Mouse (Mus musculus): ENCODE measurements around the gene Plxnb2. TPM values are rescaled to one million over a fixed set of nuclear protein-coding genes. Genes with fewer than 3 reads are reported as not detected.

The Plxnb2 gene
- polyA plus RNA-seq, 1 experiment from 2014 or later: 101 TPM

DNA sequence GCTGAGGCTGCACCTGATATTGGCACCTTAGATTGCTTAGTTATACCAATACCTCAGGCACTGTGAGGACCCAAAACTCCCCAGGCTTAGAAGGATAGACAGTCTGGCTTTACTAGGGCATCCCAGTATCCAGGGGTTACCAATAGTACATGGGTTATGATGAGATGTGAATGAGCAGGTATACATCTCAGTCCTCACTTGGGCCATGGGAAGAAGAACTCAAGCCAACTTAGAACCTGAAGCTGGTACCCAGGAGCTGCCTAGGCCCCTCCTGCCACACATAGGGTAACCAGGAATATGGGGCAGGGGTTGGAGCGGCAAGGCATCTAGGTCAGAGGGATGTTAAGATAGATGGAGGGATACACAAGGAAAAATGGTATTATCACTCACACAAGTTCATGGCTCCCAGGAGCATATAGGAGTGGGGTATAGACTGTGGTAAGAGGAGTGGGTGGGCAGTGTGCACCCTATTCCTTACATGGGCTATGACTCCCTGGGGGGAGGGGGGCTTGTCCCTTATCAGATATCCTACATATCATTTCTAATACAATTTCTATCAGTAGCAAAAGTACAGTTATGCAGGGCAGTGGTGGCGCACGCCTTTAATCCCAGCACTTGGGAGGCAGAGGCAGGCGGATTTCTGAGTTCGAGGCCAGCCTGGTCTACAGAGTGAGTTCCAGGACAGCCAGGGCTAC is 44.0 kb downstream of the Plxnb2 start:
- Histone ChIP-seq H3K4me1 (peaks cover 24% of the 10 kb centered on the region), H3K36me3 (ENCODE audit: poor library complexity, severe bottlenecking) (0 out of 2 replicates have a peak, but pooled peaks cover 4% of the 10 kb centered on the region), H3K27me3 (peaks cover 12% of the 10 kb centered on the region; the same call in 1 of the 2 replicates), H3K9ac (no peak overlapping the region), H3K4me3 (no peak overlapping the region), H3K4me2 (no peak overlapping the region), H3K27ac (no peak overlapping the region), H3K9me3 (replicated peaks) (no peaks in the 10 kb centered on the region)
- no peak for ATAC-seq
- 93% methylated on average over 5 of the region's 5 CpGs for WGBS

DNA sequence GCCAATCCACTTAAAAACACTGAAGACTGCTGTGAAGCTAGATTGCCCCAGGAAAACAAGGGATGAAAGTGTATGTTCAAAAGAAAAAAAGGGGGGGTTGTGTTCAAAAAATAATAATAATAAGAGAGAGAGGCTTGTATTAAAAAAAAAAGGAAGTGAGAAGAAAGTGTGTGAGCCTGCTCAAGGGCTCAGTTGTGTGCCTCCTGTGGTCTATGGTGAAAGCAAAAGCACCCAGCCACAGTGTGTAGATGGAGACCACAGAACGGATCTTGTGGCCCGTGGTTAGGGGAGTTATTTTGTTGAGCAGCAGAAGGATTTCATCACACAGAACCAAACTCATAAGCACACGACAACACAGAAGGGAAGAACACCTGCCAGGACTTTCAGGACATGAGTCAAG is 49.3 kb downstream of the Plxnb2 start:
- Histone ChIP-seq H3K9ac (no peak overlapping the region), H3K27me3 (no peaks in the 10 kb centered on the region), H3K27ac (no peak overlapping the region), H3K9me3 (replicated peaks) (no peaks in the 10 kb centered on the region), H3K36me3 (ENCODE audit: poor library complexity, severe bottlenecking) (0 out of 2 replicates have a peak, but pooled peaks cover 11% of the 10 kb centered on the region), H3K4me2 (no peak overlapping the region), H3K4me3 (no peak overlapping the region), H3K4me1 (peaks cover 14% of the 10 kb centered on the region)
- 88% methylated on average over 3 of the region's 3 CpGs for WGBS
- no peak for ATAC-seq

DNA sequence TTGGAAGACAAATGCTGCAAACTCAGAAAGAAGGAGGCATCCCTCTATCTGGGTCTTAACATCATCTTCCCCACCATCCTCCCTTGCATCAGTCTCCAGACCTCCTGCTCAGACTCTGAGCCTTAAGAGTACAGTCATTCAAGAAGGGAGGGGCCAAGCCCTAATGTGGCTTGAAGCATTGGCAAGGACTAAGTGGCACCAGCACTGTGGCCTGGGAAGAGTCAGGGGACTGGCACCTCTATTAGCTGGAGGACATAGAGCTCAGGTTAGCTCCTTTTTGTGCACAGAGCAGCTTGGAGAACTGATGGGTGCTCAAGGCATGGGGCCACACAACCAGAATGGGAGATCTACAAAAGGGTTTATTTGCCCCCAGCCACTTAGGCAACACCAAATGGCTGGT is 50.3 kb downstream of the Plxnb2 start:
- H3K36me3 ChIP-seq (ENCODE audit: poor library complexity, severe bottlenecking): peaks cover 14% of the 10 kb centered on the region; the same call in 1 of the 2 replicates
- H3K4me2 ChIP-seq: no peak overlapping the region
- no peaks in the 10 kb centered on the region for H3K27me3 ChIP-seq
- no peak overlapping the region for H3K4me3 ChIP-seq
- peaks cover 14% of the 10 kb centered on the region for H3K4me1 ChIP-seq
- no peak overlapping the region for H3K27ac ChIP-seq
- H3K9ac ChIP-seq: no peak overlapping the region
- H3K9me3 ChIP-seq (replicated peaks): no peaks in the 10 kb centered on the region
- no peak for ATAC-seq

DNA sequence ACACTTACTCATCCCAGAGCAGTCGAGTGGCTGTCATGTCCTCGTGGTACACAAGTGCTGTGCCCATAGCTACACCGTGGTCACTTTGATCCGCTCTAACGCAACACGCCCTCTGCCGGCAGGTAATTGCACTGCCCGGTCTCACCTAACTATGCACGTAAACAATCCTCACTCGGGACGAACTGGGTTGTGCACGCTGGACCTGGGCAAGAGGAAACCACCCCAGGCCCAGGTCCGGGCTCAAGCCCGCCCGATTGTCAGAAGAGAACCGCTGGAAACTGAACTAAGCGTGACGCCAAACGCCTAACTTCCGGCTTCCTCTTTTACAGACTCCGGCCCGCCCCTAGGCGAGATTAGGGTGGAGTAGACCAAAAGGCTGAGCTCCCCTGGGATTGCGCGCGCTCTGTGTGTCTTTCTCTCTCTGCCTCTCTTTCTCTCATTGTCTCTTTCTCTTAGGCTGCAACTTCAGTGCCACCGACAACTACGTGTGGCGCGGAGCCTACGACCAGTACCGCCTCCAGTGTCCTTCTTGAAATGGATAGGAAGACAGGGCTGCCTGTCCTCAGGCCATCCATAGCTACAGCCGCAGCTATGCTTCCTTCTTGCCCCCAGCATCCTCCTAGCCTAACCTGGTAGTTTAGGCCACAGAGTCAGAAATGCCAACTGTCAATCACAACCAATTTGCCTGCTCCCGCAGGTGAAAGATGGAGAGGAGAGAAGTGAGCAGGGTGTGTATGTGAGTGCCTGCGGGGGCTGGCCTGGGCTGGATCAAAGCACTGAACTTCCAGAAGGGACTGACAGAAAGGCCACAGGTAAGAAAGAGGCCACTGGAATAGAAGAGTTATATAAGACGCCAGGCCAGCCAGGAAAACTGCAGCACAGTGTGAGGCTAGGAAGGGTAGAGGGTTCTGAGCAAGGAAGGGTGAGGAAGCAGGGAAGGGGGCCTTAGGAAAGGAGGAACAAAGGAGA is 51.9 kb downstream of the Plxnb2 start, which contains the start of gene Hdac10:
Hdac10 (minus strand) TSS at position 319 of the 969 bp plus-strand sequence.
- peak within 1 kb of the TSS; percentile 61 for H3K4me3 ChIP-seq
- peaks cover 20% of the 10 kb centered on the region for H3K4me1 ChIP-seq
- ATAC-seq: peak; percentile 89
- H3K9ac ChIP-seq: peak within 1 kb of the TSS; percentile 67
- peaks cover 18% of the 10 kb centered on the region; the same call in 1 of the 2 replicates for H3K36me3 ChIP-seq (ENCODE audit: poor library complexity, severe bottlenecking)
- WGBS: 3% methylated on average over 36 of the region's 36 CpGs
- H3K27me3 ChIP-seq: no peaks in the 10 kb centered on the region
- peak within 1 kb of the TSS; percentile 78 for H3K4me2 ChIP-seq
- H3K9me3 ChIP-seq (replicated peaks): no peaks in the 10 kb centered on the region
- peak within 1 kb of the TSS; percentile 67 for H3K27ac ChIP-seq

DNA sequence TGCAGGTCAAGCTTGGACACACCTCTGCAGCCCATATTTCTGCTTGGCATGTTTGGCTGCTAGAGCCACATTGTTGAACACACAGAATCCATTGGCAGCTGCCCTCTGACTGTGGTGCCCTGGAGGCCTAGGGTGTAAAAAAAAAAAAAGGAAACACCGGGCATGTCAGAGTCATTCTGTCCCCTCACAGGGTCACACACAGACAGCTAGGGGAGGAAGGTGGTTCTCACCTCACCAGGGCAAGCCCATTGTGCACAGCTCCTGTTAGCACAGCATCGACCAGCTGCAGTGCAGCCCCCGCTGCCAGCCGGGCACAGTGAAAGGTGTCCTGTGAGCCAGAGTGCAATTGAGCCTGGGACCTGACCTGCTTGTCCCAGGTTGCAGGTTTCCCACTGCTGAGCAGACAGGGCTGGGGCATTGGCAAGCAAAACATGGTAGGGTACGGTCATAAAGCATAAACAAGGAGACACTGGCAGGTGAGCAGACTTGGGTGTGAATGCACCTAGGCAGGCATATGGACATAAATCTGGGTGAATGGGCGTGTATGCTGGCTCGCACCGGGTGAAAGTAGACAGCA is 53.1 kb downstream of the Plxnb2 start:
- Histone ChIP-seq H3K36me3 (ENCODE audit: poor library complexity, severe bottlenecking) (peaks cover 18% of the 10 kb centered on the region; the same call in 1 of the 2 replicates), H3K27ac (no peak overlapping the region), H3K9ac (peak overlapping the region; percentile 67), H3K9me3 (replicated peaks) (no peaks in the 10 kb centered on the region), H3K4me3 (peak overlapping the region; percentile 61), H3K27me3 (no peaks in the 10 kb centered on the region), H3K4me1 (peaks cover 26% of the 10 kb centered on the region), H3K4me2 (peak overlapping the region; percentile 78)
- WGBS: 89% methylated on average over 8 of the region's 8 CpGs
- ATAC-seq: no peak

DNA sequence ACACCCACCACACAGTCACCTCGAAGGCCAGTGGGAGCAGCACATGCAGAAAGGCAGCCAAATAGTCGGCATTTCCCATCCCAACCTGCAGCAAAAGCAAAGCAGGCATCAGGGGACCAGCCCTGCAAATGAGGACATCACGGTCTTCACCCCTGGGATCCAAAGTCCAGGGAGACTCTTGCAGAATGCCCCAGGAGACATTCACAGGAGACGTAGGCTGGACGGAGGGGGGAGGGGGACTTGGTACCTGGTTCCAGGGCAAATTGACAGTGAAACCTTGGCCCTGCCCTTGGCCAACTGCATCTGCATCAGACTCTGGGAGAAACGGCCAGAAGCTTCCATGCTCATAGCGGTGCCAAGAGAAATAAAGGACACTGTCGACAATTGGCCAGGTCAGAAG is 54.0 kb downstream of the Plxnb2 start:
- Histone ChIP-seq H3K9ac (no peak overlapping the region), H3K9me3 (replicated peaks) (no peaks in the 10 kb centered on the region), H3K4me1 (peaks cover 34% of the 10 kb centered on the region), H3K27ac (no peak overlapping the region), H3K4me2 (no peak overlapping the region), H3K36me3 (ENCODE audit: poor library complexity, severe bottlenecking) (peaks cover 15% of the 10 kb centered on the region; the same call in 1 of the 2 replicates), H3K4me3 (no peak overlapping the region), H3K27me3 (no peaks in the 10 kb centered on the region)
- 92% methylated on average over 8 of the region's 8 CpGs for WGBS
- ATAC-seq: no peak

DNA sequence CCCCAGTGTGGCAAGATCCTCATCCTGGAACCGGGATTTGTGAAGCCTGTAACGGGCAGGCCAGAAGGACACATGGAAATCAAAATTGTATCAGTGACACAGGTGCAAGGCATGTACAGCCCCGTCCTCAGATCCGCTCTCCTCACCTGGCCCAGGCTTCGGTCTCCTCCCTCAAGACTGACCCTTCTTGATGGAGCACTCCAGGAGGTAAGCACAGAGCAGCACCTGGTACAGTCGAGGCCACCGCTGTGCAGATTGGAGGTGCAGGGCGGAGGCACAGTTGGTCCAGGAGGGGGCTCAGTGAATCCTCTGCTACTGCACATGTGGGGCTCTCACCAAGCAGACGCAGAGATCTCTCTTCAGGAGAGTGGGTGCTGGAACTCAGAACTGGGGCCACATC is 55.2 kb downstream of the Plxnb2 start:
- 92% methylated on average over 9 of the region's 9 CpGs for WGBS
- H3K4me3 ChIP-seq: no peak overlapping the region
- no peak for ATAC-seq
- H3K27ac ChIP-seq: no peak overlapping the region
- H3K9me3 ChIP-seq (replicated peaks): no peaks in the 10 kb centered on the region
- H3K4me2 ChIP-seq: no peak overlapping the region
- no peaks in the 10 kb centered on the region for H3K27me3 ChIP-seq
- H3K36me3 ChIP-seq (ENCODE audit: poor library complexity, severe bottlenecking): peaks cover 10% of the 10 kb centered on the region; the same call in 1 of the 2 replicates
- H3K4me1 ChIP-seq: peaks cover 47% of the 10 kb centered on the region
- H3K9ac ChIP-seq: no peak overlapping the region

DNA sequence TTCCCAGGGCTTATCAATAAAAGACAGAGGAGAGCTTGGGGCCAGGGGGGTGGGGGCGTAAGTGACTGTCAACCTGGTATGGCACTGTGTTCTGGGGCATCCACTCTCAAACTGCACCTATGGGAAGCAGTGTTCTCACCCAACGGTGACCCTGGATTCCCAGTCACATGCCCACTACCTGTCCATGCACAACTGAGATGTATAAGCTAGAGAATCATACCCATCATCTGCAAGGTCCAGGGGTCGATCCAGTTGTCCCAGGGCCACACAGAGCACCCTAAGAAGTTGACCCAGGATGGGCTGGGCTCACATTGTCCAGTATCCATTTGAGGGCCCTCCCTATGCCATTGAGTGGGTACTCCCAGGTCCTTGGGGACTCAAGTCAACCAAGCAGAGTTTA is 56.3 kb downstream of the Plxnb2 start:
- ATAC-seq: no peak
- Histone ChIP-seq H3K4me2 (0 out of 2 replicates have a peak overlapping the region, but pooled peaks have one; percentile 98), H3K27me3 (no peaks in the 10 kb centered on the region), H3K9me3 (replicated peaks) (no peaks in the 10 kb centered on the region), H3K9ac (no peak overlapping the region), H3K4me1 (peaks cover 57% of the 10 kb centered on the region), H3K4me3 (no peak overlapping the region), H3K36me3 (ENCODE audit: poor library complexity, severe bottlenecking) (peaks cover 17% of the 10 kb centered on the region), H3K27ac (no peak overlapping the region)
- 98% methylated on average over 3 of the region's 3 CpGs for WGBS

DNA sequence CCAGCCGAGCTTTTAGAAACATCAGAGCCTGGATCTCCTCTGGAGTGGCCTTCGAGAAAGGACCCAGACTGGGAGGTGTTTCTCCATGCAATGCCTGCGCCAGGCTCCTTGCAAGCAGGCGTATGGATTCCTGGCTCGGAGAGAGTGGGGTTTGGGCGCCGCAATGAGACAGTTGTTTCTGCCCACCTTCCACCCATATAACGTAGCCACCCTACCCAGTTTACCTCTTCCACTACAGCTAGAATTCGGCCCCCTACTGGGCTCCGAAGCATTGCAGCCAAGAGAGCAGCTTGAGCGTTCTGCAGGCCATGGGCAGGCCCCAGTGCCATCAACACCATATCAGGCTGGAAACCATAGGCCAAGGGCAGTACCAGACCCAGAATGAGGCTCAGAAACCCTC is 57.0 kb downstream of the Plxnb2 start:
- WGBS: 32% methylated on average over 11 of the region's 11 CpGs
- H3K36me3 ChIP-seq (ENCODE audit: poor library complexity, severe bottlenecking): peaks cover 22% of the 10 kb centered on the region
- ATAC-seq: peak; percentile 12; the same call in 1 of the 2 replicates
- H3K27me3 ChIP-seq: no peaks in the 10 kb centered on the region
- peak overlapping the region; percentile 89 for H3K9ac ChIP-seq
- no peaks in the 10 kb centered on the region for H3K9me3 ChIP-seq (replicated peaks)
- H3K4me2 ChIP-seq: peak overlapping the region; percentile 98
- peak overlapping the region; percentile 84 for H3K27ac ChIP-seq
- H3K4me1 ChIP-seq: peaks cover 54% of the 10 kb centered on the region
- peak overlapping the region; percentile 92 for H3K4me3 ChIP-seq

DNA sequence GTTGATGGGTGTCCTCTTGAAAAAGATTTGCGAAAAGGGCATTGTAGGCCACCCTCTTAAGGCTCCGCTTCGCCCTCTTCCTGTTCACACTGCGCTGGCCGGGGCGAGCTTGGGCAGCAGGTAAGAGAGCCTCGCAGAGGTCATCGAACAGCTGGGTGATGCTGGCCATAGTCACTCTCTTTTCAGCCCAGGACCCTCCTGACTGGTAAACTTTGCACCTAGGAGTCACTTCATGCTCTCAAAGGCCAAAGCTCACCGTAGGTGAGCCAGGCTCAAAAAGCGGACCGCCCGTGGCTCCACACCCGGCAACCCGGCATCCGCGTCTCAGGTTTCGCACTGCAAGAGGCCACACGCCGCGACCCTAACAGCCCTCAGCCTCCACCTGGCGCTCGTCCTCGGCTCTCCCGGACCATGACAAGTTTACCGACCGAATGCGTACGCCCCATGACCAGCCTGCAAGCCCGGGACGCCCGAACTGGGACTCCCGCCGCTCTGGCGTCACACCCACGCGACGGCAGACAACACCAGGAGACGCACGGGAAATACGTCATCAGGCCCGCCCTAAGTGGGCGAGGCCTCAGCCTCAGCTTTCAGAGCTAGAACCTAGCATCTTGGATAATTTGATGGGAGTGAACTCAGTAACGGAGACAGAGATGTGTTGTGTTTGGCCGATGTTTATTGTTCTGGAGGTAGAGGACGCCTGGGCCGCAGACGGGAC is 57.8 kb downstream of the Plxnb2 start, which contains the start of gene Tubgcp6:
Tubgcp6 (minus strand) TSS at position 464 of the 718 bp plus-strand sequence.
- WGBS: under 1% methylated on average over 47 of the region's 47 CpGs
- peak; percentile 89 for ATAC-seq
- peaks cover 22% of the 10 kb centered on the region for H3K36me3 ChIP-seq (ENCODE audit: poor library complexity, severe bottlenecking)
- H3K27ac ChIP-seq: peak within 1 kb of the TSS; percentile 84
- no peaks in the 10 kb centered on the region for H3K9me3 ChIP-seq (replicated peaks)
- no peaks in the 10 kb centered on the region for H3K27me3 ChIP-seq
- H3K9ac ChIP-seq: peak within 1 kb of the TSS; percentile 89
- H3K4me2 ChIP-seq: peak within 1 kb of the TSS; percentile 98
- H3K4me1 ChIP-seq: peaks cover 50% of the 10 kb centered on the region
- peak within 1 kb of the TSS; percentile 92 for H3K4me3 ChIP-seq

DNA sequence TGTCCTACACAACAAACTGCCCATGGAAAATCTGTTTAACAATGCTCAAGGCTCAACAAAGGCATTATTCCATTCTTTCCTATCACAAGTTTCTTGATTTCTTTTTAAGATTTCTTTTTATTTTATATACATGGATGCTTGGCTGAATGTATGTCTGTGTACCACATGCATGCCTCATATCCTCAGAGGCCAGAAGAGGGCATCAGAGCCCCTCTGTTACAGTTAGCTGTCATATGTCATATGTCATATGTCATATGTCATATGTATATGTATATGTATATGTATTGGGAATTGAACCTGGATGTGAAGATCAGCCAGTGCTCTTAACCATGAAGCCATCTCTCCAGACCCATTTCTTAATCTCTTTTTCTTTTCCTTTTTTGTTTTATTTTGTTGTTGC is 62.6 kb downstream of the Plxnb2 start:
- no peaks in the 10 kb centered on the region for H3K9me3 ChIP-seq (replicated peaks)
- H3K4me3 ChIP-seq: no peak overlapping the region
- no peak overlapping the region for H3K27ac ChIP-seq
- H3K4me2 ChIP-seq: no peak overlapping the region
- no peak for ATAC-seq
- 0 out of 2 replicates have a peak overlapping the region, but pooled peaks have one; percentile 9 for H3K9ac ChIP-seq
- H3K27me3 ChIP-seq: no peaks in the 10 kb centered on the region
- peaks cover 49% of the 10 kb centered on the region for H3K36me3 ChIP-seq (ENCODE audit: poor library complexity, severe bottlenecking)
- peaks cover 34% of the 10 kb centered on the region for H3K4me1 ChIP-seq
